ENCODE assay signal across 8 mouse cellular contexts in the genomic region with DNA sequence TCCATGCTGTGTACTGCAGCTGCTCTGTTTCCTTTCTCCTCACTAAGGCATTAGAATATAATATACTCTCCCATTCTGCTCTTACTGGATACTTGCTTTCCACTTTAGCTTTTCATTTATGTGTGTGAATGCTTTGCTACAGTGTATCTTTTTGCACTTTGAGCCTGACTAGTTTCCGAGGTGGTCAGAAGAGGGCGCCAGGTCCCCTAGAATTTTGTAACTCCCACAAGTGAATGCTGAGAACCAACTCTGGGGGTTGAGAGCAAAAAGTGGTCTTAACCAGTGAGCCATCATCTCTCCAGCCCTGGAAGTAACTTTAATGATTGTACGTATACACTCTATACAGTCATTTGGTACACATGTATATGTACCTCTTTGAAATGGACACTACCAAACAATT. TPM values are rescaled to one million over a fixed set of nuclear protein-coding genes. Genes with fewer than 3 reads are reported as not detected.
A peak's percentile ranks its signal among the peaks of the same experiment; 100 is the strongest.
DNase-seq lines count a peak whose midpoint lies in the region; ATAC-seq and TF ChIP-seq lines count a peak whose summit lies in the region.

No protein-coding gene starts in this region.

- H3K36me3 ChIP-seq in kidney, postnatal 0 days (ENCODE audit: insufficient read depth, low read length), result no peaks in the 10 kb centered on the region
- H3K36me3 ChIP-seq in CH12.LX (replicated peaks in 1 of 2; ENCODE audit: control insufficient read depth in 1 of 2, insufficient read depth in 1 of 2, low read length in 1 of 2), result no peaks in the 10 kb centered on the region
- H3K36me3 ChIP-seq in forebrain, embryonic 14.5 days (ENCODE audit: control insufficient read depth, insufficient read depth, low read length), result no peaks in the 10 kb centered on the region
- H3K36me3 ChIP-seq in limb, embryonic 12.5 days, result no peaks in the 10 kb centered on the region

- WGBS in kidney, postnatal 0 days, result 42% methylated on average over 3 of the region's 3 CpGs
- WGBS in forebrain, embryonic 14.5 days, result 33% methylated on average over 3 of the region's 3 CpGs
- WGBS in limb, embryonic 12.5 days, result 27% methylated on average over 3 of the region's 3 CpGs

- peaks cover 5% of the 10 kb centered on the region; the same call in 1 of the 2 replicates for H3K4me1 ChIP-seq in kidney, postnatal 0 days (replicated peaks; ENCODE audit: insufficient read depth, low read length)
- no peaks in the 10 kb centered on the region for H3K4me1 ChIP-seq in CH12.LX (ENCODE audit: control insufficient read depth in 1 of 2, insufficient read depth in 2 of 2)
- H3K4me1 ChIP-seq in forebrain, embryonic 14.5 days (ENCODE audit: control insufficient read depth, insufficient read depth, low read length), result peaks cover 6% of the 10 kb centered on the region; the same call in 1 of the 2 replicates
- H3K4me1 ChIP-seq in limb, embryonic 12.5 days (replicated peaks), result peaks cover 7% of the 10 kb centered on the region

- peak; percentile 47 for TF ChIP-seq RAD21 in CH12.LX (IDR thresholded peaks at IDR 0.05; ENCODE audit: low read depth, low read length)

- no peak overlapping the region for H3K4me3 ChIP-seq in kidney, postnatal 0 days (replicated peaks; ENCODE audit: low read depth, low read length)
- H3K4me3 ChIP-seq in CH12.LX (replicated peaks in 1 of 3; ENCODE audit: low read depth in 2 of 3, low read length in 2 of 3, poor library complexity in 1 of 3), result no peak overlapping the region
- peak overlapping the region; percentile 71 for H3K4me3 ChIP-seq in forebrain, embryonic 14.5 days (ENCODE audit: low read depth, low read length)
- peak overlapping the region; percentile 70; the same call in 1 of the 2 replicates for H3K4me3 ChIP-seq in limb, embryonic 12.5 days (replicated peaks)

- H3K9me3 ChIP-seq in kidney, postnatal 0 days (replicated peaks; ENCODE audit: low read length), result no peaks in the 10 kb centered on the region
- H3K9me3 ChIP-seq in CH12.LX (replicated peaks; ENCODE audit: low read length), result peaks cover 4% of the 10 kb centered on the region
- no peaks in the 10 kb centered on the region for H3K9me3 ChIP-seq in forebrain, embryonic 14.5 days (replicated peaks; ENCODE audit: control insufficient read depth, low read length)
- no peaks in the 10 kb centered on the region for H3K9me3 ChIP-seq in limb, embryonic 12.5 days

- no peaks in the 10 kb centered on the region for H3K79me2 ChIP-seq in CH12.LX (replicated peaks; ENCODE audit: control insufficient read depth, extremely low read depth, insufficient read depth, poor library complexity, severe bottlenecking)

- TF ChIP-seq EP300 in CH12.LX (IDR thresholded peaks at IDR 0.05; ENCODE audit: low read length), result no peak

- in situ Hi-C loops in CH12.LX (cut with MboI; ENCODE audit: low pct_ligation_motif_present, low pct_unique_long_range_greater_than_20kb, low sequenced_read_pairs), result no loop called here

- dilution Hi-C loops in CH12.LX (cut with MboI; ENCODE audit: extremely low pct_ligation_motif_present, extremely low pct_unique_long_range_greater_than_20kb, low sequenced_read_pairs), result no loop called here

- no peak overlapping the region for H3K9ac ChIP-seq in kidney, postnatal 0 days (ENCODE audit: low read depth, low read length)
- no peak overlapping the region for H3K9ac ChIP-seq in CH12.LX (ENCODE audit: insufficient read depth, low read depth)
- no peak overlapping the region; the same call in 1 of the 2 replicates for H3K9ac ChIP-seq in forebrain, embryonic 14.5 days (ENCODE audit: low read length)
- H3K9ac ChIP-seq in limb, embryonic 12.5 days (replicated peaks), result no peak overlapping the region

- H3K27me3 ChIP-seq in kidney, postnatal 0 days (ENCODE audit: insufficient read depth, low read length), result 0 out of 2 replicates have a peak, but pooled peaks cover 8% of the 10 kb centered on the region
- no peaks in the 10 kb centered on the region for H3K27me3 ChIP-seq in CH12.LX (replicated peaks)
- no peaks in the 10 kb centered on the region for H3K27me3 ChIP-seq in forebrain, embryonic 14.5 days (replicated peaks; ENCODE audit: control insufficient read depth, insufficient read depth, low read length)
- H3K27me3 ChIP-seq in limb, embryonic 12.5 days, result peaks cover 59% of the 10 kb centered on the region

- TF ChIP-seq CTCF in kidney, postnatal 0 days (IDR thresholded peaks at IDR 0.05; ENCODE audit: low read depth), result peak; percentile 61
- TF ChIP-seq CTCF in CH12.LX (conservative IDR thresholded peaks at IDR 0.05 in 1 of 2, IDR thresholded peaks at IDR 0.05 in 1 of 2; ENCODE audit: low read depth in 2 of 2, low read length in 2 of 2), result peak in 1 of 2 experiments; percentile 54; a peak in 2 of 4 replicates

- DNase-seq in kidney, postnatal 0 days (ENCODE audit: low spot score), result peak; percentile 41
- DNase-seq in kidney, adult 8-10 months, result no peak
- no peak for DNase-seq in CH12.LX (ENCODE audit: extremely low read depth)
- peak; percentile 15 to 43 for DNase-seq in adrenal gland, postnatal 36 days
- peak; percentile 63 for DNase-seq in forebrain, embryonic 14.5 days (ENCODE audit: low spot score)
- peak; percentile 42 for DNase-seq in thymus, postnatal 14 days
- no peak for DNase-seq in T-cell, adult 2 months (ENCODE audit: low spot score)

- no peak overlapping the region for H3K4me2 ChIP-seq in kidney, postnatal 0 days (ENCODE audit: low read length)
- H3K4me2 ChIP-seq in CH12.LX (ENCODE audit: insufficient read depth, low read depth, poor library complexity, severe bottlenecking), result no peak overlapping the region
- peak overlapping the region; percentile 96 for H3K4me2 ChIP-seq in forebrain, embryonic 14.5 days (ENCODE audit: low read length)
- peak overlapping the region; percentile 100 for H3K4me2 ChIP-seq in limb, embryonic 12.5 days

- TF ChIP-seq POLR2A in CH12.LX (IDR thresholded peaks at IDR 0.05; ENCODE audit: low read depth, low read length), result no peak

- ATAC-seq in kidney, postnatal 0 days (replicated peaks; ENCODE audit: low FRiP score, low read depth), result no peak
- ATAC-seq in forebrain, embryonic 14.5 days, result no peak
- ATAC-seq in limb, embryonic 12.5 days (ENCODE audit: insufficient number of reproducible peaks, insufficient read depth, low FRiP score, low TSS enrichment, low read depth), result no peak

- H3K27ac ChIP-seq in kidney, postnatal 0 days, result no peak overlapping the region
- H3K27ac ChIP-seq in CH12.LX (ENCODE audit: insufficient read depth, low read depth), result no peak overlapping the region
- H3K27ac ChIP-seq in forebrain, embryonic 14.5 days (ENCODE audit: low read depth, low read length), result no peak overlapping the region
- H3K27ac ChIP-seq in limb, embryonic 12.5 days, result no peak overlapping the region

TF ChIP-seq in CH12.LX, 34 proteins besides CTCF, POLR2A, EP300 and RAD21:
- TF ChIP-seq MYC (IDR thresholded peaks at IDR 0.05; ENCODE audit: low read depth, low read length), result no peak
- TF ChIP-seq SMC3 (IDR thresholded peaks at IDR 0.05; ENCODE audit: low read depth, low read length), result peak; percentile 29

RNA-seq across cellular contexts. Expression of a gene that starts 1.6 kb away (rescaled TPM):
- polyA plus RNA-seq in kidney, postnatal 0 days (2015; fragmentation: Nextera tagmentation; extraction: Ambion mirVana), result 0.77 and 0.82 TPM in 2 replicates
- not detected in 2 replicates for total RNA-seq in CH12.LX (2012; rRNA removed)
- total RNA-seq in CH12.LX (2014; rRNA removed), result not detected in 2 replicates
- not detected in 2 replicates for polyA plus RNA-seq in CH12.LX (2012; ENCODE audit: insufficient read length, low read depth)
- 1 to 10 TPM; 4.7 to 5.1 TPM for total RNA-seq in adrenal gland, postnatal 36 days (2021)
- polyA plus RNA-seq in forebrain, embryonic 14.5 days (2014; fragmentation: Nextera tagmentation; extraction: Ambion mirVana), result 10.5 and 11.1 TPM in 2 replicates
- polyA plus RNA-seq in limb, embryonic 12.5 days (2016; fragmentation: Nextera tagmentation; extraction: Ambion mirVana), result 0.81 and 0.84 TPM in 2 replicates

Comparison
In these comparisons a context has a peak if more than half of its experiments do, and no peak if none do; other contexts are left out.
1. DNase-seq: peak in kidney, postnatal 0 days (single experiment), adrenal gland, postnatal 36 days (2 of 2), forebrain, embryonic 14.5 days (single experiment) and thymus, postnatal 14 days (single experiment); none in kidney, adult 8-10 months (0 of 2), CH12.LX (single experiment) and T-cell, adult 2 months (single experiment).
2. H3K4me2 ChIP-seq: peak in forebrain, embryonic 14.5 days (single experiment) and limb, embryonic 12.5 days (single experiment); none in kidney, postnatal 0 days (single experiment) and CH12.LX (single experiment).
3. H3K4me3 ChIP-seq: peak in forebrain, embryonic 14.5 days (single experiment) and limb, embryonic 12.5 days (single experiment); none in kidney, postnatal 0 days (single experiment) and CH12.LX (0 of 3).